Comparison of ENCODE assay signal across 14 mouse cellular contexts in the genomic region with DNA sequence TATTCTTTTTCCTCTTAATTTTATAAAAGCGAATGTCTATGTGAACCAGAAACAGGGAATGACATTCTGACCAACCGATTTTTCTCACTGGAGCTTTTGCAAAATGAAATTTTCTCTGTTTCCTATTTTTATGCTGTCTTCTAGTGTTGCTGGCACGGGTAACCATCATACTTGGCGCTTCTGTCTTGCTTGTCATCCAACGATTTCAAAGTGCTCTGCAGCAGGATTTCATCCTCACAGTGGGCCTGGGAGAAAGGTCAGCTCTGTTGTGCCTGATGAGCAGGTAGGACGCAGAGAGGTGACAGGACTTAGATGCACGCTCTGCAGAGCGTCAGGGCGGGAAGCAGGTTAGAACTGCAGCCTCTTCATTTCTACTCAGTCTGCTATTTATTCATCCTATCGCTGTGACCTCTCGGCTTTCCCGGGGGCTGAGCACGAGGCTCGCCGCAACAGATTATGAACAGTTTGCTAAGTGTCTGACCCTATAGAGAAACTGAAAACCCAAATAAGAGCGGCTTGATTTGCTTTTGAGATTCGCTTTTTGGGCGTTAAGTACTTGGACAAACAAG. TPM values are rescaled to one million over a fixed set of nuclear protein-coding genes. Genes with fewer than 3 reads are reported as not detected.
DNase-seq lines count a peak whose midpoint lies in the region; ATAC-seq lines count a peak whose summit lies in the region.
"Had no signal": no experiment of that assay in that cellular context is flagged by ENCODE, and none has a peak within 500 bp of the region (broad histone marks: within the 10 kb centered on the region; RNA-seq: fewer than 3 reads in every experiment).

No protein-coding gene starts in this region.

- H3K27me3 ChIP-seq in lung, embryonic 16.5 days (ENCODE audit: control insufficient read depth, insufficient read depth, low read depth, low read length): no peaks in the 10 kb centered on the region
- H3K27me3 ChIP-seq: embryonic facial prominence, embryonic 15.5 days; liver, embryonic 15.5 days; neural tube, embryonic 15.5 days had no signal

- no peak overlapping the region for H3K4me3 ChIP-seq in lung, embryonic 16.5 days (ENCODE audit: low read length)
- H3K4me3 ChIP-seq: embryonic facial prominence, embryonic 15.5 days; hindbrain, embryonic 10.5 days; liver, embryonic 15.5 days; neural tube, embryonic 15.5 days had no signal

- peak overlapping the region; percentile 19; the same call in 1 of the 2 replicates for H3K4me2 ChIP-seq in lung, embryonic 16.5 days (ENCODE audit: low read depth, low read length)
- H3K4me2 ChIP-seq: embryonic facial prominence, embryonic 15.5 days; neural tube, embryonic 15.5 days had no signal

- ATAC-seq in lung, embryonic 16.5 days (ENCODE audit: low read depth): no peak
- ATAC-seq: forebrain, embryonic 16.5 days; intestine, embryonic 16.5 days had no signal

- no peaks in the 10 kb centered on the region for H3K9me3 ChIP-seq in lung, embryonic 16.5 days (ENCODE audit: control insufficient read depth, low read length)
- H3K9me3 ChIP-seq: embryonic facial prominence, embryonic 15.5 days; hindbrain, embryonic 10.5 days; liver, embryonic 15.5 days; neural tube, embryonic 15.5 days had no signal

- H3K27ac ChIP-seq in lung, embryonic 16.5 days (ENCODE audit: low read length): no peak overlapping the region
- H3K27ac ChIP-seq: embryonic facial prominence, embryonic 15.5 days; hindbrain, embryonic 10.5 days; neural tube, embryonic 15.5 days had no signal

- peak; percentile 20 to 51 for DNase-seq in frontal cortex, postnatal 36 days (ENCODE audit: low spot score in 2 of 2)
- no peak for DNase-seq in frontal cortex, postnatal 14 days (ENCODE audit: low spot score in 2 of 2)
- no peak for DNase-seq in lung, adult 18-20 months
- DNase-seq in cerebellum, postnatal 14 days: peak; percentile 20 to 42
- DNase-seq in telencephalon, adult 2 months (ENCODE audit: low read depth, low spot score): peak; percentile 32
- DNase-seq in kidney, adult 18-20 months: no peak
- DNase-seq: kidney, postnatal 25 days had no signal

- peaks cover 12% of the 10 kb centered on the region for H3K4me1 ChIP-seq in lung, embryonic 16.5 days (replicated peaks; ENCODE audit: control insufficient read depth, insufficient read depth, low read length)

- no peak overlapping the region for H3K9ac ChIP-seq in lung, embryonic 16.5 days (ENCODE audit: low read length)
- H3K9ac ChIP-seq: embryonic facial prominence, embryonic 15.5 days; liver, embryonic 15.5 days; neural tube, embryonic 15.5 days had no signal

- H3K36me3 ChIP-seq in lung, embryonic 16.5 days (ENCODE audit: control insufficient read depth, insufficient read depth, low read length): no peaks in the 10 kb centered on the region
- H3K36me3 ChIP-seq: embryonic facial prominence, embryonic 15.5 days; hindbrain, embryonic 10.5 days; liver, embryonic 15.5 days; neural tube, embryonic 15.5 days had no signal

- 56% methylated on average over 18 of the region's 18 CpGs for WGBS in lung, embryonic 16.5 days

RNA-seq across cellular contexts. Expression of gene Cd47, which starts 7.6 kb away (rescaled TPM):
- polyA plus RNA-seq in lung, embryonic 16.5 days (2015; fragmentation: Nextera tagmentation; extraction: Ambion mirVana): 136 TPM in 2 replicates

Comparison
In these comparisons a context has a peak if more than half of its experiments do, and no peak if none do; other contexts are left out.
1. DNase-seq: peak in frontal cortex, postnatal 36 days (2 of 2), cerebellum, postnatal 14 days (2 of 2) and telencephalon, adult 2 months (single experiment); none in frontal cortex, postnatal 14 days (0 of 2), lung, adult 18-20 months (0 of 2) and kidney, adult 18-20 months (single experiment).